Mouse (Mus musculus) liver, embryonic 14.5 days (tissue): ENCODE measurements at regions not wholly inside any gene's neighbourhood (a gene's known extent, or its start where the extent isn't known, plus 50 kb on each side); places are given as distances from the start of the nearest gene placed in this dataset.

Experiments used
- ATAC-seq: fragments of 200-750 bp; cut with Nextera tagmentation; 2 replicates; pipeline ENCODE4 v1.8.0; 2017; ENCODE audit warnings: moderate number of reproducible peaks, mild to moderate bottlenecking, moderate library complexity; ENCODE audit not compliant: insufficient read depth
- DNase-seq, 3 experiments: peaks; one replicate each; pipeline ENCODE4 v3.0.0-alpha.2; 2012 to 2013; ENCODE audit warnings: low read depth in 3 of 3, low spot score in 3 of 3
- H3K27ac ChIP-seq: fragments of 300-500 bp; sonication (generic); 2 replicates; pipeline ENCODE4 v1.5.1; 2014; ENCODE audit warnings: moderate library complexity, mild to moderate bottlenecking, control low read depth, inconsistent platforms
- H3K27me3 ChIP-seq: fragments of 300-500 bp; sonication (generic); 2 replicates; pipeline ENCODE4 v1.6.1; 2014; ENCODE audit warnings: mild to moderate bottlenecking, low read length, moderate library complexity; ENCODE audit not compliant: control insufficient read depth, insufficient read depth
- H3K36me3 ChIP-seq: fragments of 300-500 bp; sonication (generic); replicated peaks from 2 replicates; pipeline ENCODE4 v1.6.1; 2014; ENCODE audit warnings: low read depth; ENCODE audit not compliant: control insufficient read depth, insufficient read depth
- H3K4me1 ChIP-seq, 2 experiments: fragments of 200-500 bp in 1 of 2; fragments of 300-500 bp in 1 of 2; sonication (generic) in 1 of 2; replicated peaks; 2 replicates each; pipeline ENCODE4 v1.6.1; 2012 to 2014; ENCODE audit warnings: antibody characterized with exemption in 1 of 2, inconsistent platforms in 1 of 2, low read length in 1 of 2; ENCODE audit not compliant: control insufficient read depth in 2 of 2, insufficient read depth in 2 of 2
- H3K4me2 ChIP-seq: fragments of 300-500 bp; sonication (generic); 2 replicates; pipeline ENCODE4 v1.6.1; 2014; ENCODE audit warnings: low read depth, mild to moderate bottlenecking, control low read depth, moderate library complexity
- H3K4me3 ChIP-seq, 2 experiments: fragments of 200-500 bp in 1 of 2; fragments of 300-500 bp in 1 of 2; sonication (generic) in 1 of 2; 2 replicates each; pipeline ENCODE4 v1.5.1; 2012 to 2014; ENCODE audit warnings: low read depth in 2 of 2, low read length in 2 of 2, mild to moderate bottlenecking in 2 of 2, control low read depth in 1 of 2, inconsistent platforms in 1 of 2, moderate library complexity in 1 of 2; ENCODE audit not compliant: insufficient read depth in 1 of 2
- H3K9ac ChIP-seq: fragments of 300-500 bp; sonication (generic); replicated peaks from 2 replicates; pipeline ENCODE4 v1.6.1; 2014; ENCODE audit warnings: mild to moderate bottlenecking, control low read depth, moderate library complexity
- H3K9me3 ChIP-seq: fragments of 300-500 bp; sonication (generic); 2 replicates; pipeline ENCODE4 v1.6.1; 2016; ENCODE audit warnings: low read length, mixed read lengths; ENCODE audit not compliant: control insufficient read depth
- CTCF ChIP-seq: IDR thresholded peaks from 2 replicates; pipeline ENCODE4 v1.5.1; 2016; ENCODE audit warnings: antibody characterized with exemption, low read depth, control low read depth
- EP300 ChIP-seq: IDR thresholded peaks from 2 replicates; pipeline ENCODE4 v1.6.1; 2016; ENCODE audit warnings: antibody characterized with exemption, low read depth
- WGBS: fragments of 180-500 bp; shearing (Covaris S2); extraction: QIAGEN DNeasy Blood & Tissue Kit; methylation state at CpG from one replicate; pipeline ENCODE4 v1.1.7; 2014; ENCODE audit not compliant: insufficient replicate concordance; 5-methylcytosine and 5-hydroxymethylcytosine counted together

GRCm38 (mm10) chr12:107159126-107159525 is 329.3 kb upstream of the 3110018I06Rik start:
- no peak for ATAC-seq
- no peaks in the 10 kb centered on the region for H3K4me1 ChIP-seq
- H3K27me3 ChIP-seq = no peaks in the 10 kb centered on the region
- no peak for TF ChIP-seq EP300
- TF ChIP-seq CTCF = no peak
- no peak for DNase-seq
- no peaks in the 10 kb centered on the region for H3K9me3 ChIP-seq
- 51% methylated on average over 5 of the region's 5 CpGs for WGBS
- no peak overlapping the region for H3K9ac ChIP-seq
- no peaks in the 10 kb centered on the region for H3K36me3 ChIP-seq
- no peak overlapping the region for H3K4me3 ChIP-seq
- no peak overlapping the region for H3K27ac ChIP-seq
- no peak overlapping the region for H3K4me2 ChIP-seq

GRCm38 (mm10) chr12:107160137-107160536 is 328.3 kb upstream of the 3110018I06Rik start:
- Histone ChIP-seq H3K9me3 (no peaks in the 10 kb centered on the region), H3K27me3 (no peaks in the 10 kb centered on the region), H3K36me3 (no peaks in the 10 kb centered on the region), H3K4me2 (no peak overlapping the region), H3K27ac (no peak overlapping the region), H3K4me3 (no peak overlapping the region), H3K4me1 (no peaks in the 10 kb centered on the region), H3K9ac (no peak overlapping the region)
- ATAC-seq = no peak
- TF ChIP-seq CTCF (no peak), EP300 (no peak)
- DNase-seq = no peak
- 2% methylated on average over 7 of the region's 7 CpGs for WGBS

- Histone ChIP-seq H3K4me1 (no peaks in the 10 kb centered on the region), H3K27ac (no peak overlapping the region), H3K9me3 (no peaks in the 10 kb centered on the region), H3K27me3 (no peaks in the 10 kb centered on the region), H3K4me2 (no peak overlapping the region), H3K4me3 (no peak overlapping the region), H3K36me3 (no peaks in the 10 kb centered on the region), H3K9ac (no peak overlapping the region)
- DNase-seq = no peak
- 38% methylated on average over 6 of the region's 6 CpGs for WGBS
- TF ChIP-seq CTCF = no peak
- no peak for TF ChIP-seq EP300
- no peak for ATAC-seq
Observed at GRCm38 (mm10) chr12:107160628-107161027, 327.8 kb upstream of the 3110018I06Rik start.

GRCm38 (mm10) chr12:107170926-107171325 is 317.5 kb upstream of the 3110018I06Rik start:
- Histone ChIP-seq H3K4me1 (no peaks in the 10 kb centered on the region), H3K27ac (no peak overlapping the region), H3K9me3 (no peaks in the 10 kb centered on the region), H3K4me2 (no peak overlapping the region), H3K9ac (no peak overlapping the region), H3K4me3 (no peak overlapping the region), H3K27me3 (no peaks in the 10 kb centered on the region), H3K36me3 (no peaks in the 10 kb centered on the region)
- WGBS = 38% methylated on average over 7 of the region's 7 CpGs
- ATAC-seq (no peak), DNase-seq (no peak)
- TF ChIP-seq CTCF (no peak), EP300 (no peak)

- Histone ChIP-seq H3K9ac (no peak overlapping the region), H3K36me3 (no peaks in the 10 kb centered on the region), H3K9me3 (no peaks in the 10 kb centered on the region), H3K4me2 (no peak overlapping the region), H3K4me1 (no peaks in the 10 kb centered on the region), H3K27ac (no peak overlapping the region), H3K4me3 (no peak overlapping the region), H3K27me3 (no peaks in the 10 kb centered on the region)
- no peak for TF ChIP-seq EP300
- no peak for TF ChIP-seq CTCF
- DNase-seq (no peak), ATAC-seq (no peak)
- WGBS = 74% methylated on average over 15 of the region's 15 CpGs
Observed at GRCm38 (mm10) chr12:107171676-107172075, 316.8 kb upstream of the 3110018I06Rik start.
